Mouse (Mus musculus): ENCODE data around the gene Sfswap. TPM values are rescaled to one million over a fixed set of nuclear protein-coding genes. Genes with fewer than 3 reads are reported as not detected.
"Not testable (repeated sequence)": the region's sequence is repeated elsewhere in the genome, so short reads cannot be mapped to it uniquely, and the experiment has no call there.

Gene Sfswap
- total RNA-seq, 2 experiments from 2014 or later: 86.2 to 104 TPM

DNA sequence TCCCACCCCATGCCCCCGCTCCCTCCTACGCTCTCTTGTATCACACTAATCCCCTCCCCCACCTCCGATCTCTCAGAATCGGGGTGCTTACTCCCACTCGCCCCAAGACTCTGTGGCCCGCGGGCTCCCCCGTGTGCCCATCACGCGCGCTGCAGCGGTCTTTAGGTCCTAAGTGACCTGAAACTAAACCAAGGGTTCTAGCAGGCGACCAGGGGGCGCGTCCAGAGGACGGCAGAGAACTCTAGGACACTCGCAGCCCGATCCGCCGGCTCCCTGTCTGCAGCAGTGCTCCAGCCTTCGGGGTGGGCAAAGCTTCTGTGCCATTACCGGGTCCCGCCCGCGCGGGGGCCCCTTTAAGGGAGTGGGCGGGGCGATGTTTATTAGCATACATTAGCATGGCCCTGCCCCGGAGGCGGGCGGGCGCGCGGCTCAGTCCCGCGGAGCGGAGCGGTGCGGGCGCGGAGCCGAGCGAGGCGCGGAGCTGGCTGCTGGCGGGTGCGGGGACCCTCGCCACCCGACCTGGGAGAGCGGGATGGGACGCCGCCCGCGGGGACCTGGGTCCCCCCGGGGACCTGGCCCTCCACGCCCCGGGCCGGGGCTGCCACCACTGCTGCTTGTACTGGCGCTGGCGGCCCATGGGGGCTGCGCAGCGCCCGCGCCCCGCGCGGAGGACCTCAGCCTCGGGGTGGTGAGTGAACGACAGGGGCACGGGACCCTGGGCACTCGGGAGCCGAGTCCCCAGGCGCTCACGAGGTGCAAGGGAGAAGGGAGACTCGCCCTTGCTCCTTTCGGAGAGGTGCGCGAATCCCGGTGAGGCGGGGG is 83.0 kb downstream of the Sfswap start, which contains the start of gene Mmp17:
Gene Mmp17 (plus strand): TSS at position 409 of the 822 bp plus-strand sequence.
- DNase-seq (ENCODE audit: low spot score in 2 of 2): peak; percentile 90

DNA sequence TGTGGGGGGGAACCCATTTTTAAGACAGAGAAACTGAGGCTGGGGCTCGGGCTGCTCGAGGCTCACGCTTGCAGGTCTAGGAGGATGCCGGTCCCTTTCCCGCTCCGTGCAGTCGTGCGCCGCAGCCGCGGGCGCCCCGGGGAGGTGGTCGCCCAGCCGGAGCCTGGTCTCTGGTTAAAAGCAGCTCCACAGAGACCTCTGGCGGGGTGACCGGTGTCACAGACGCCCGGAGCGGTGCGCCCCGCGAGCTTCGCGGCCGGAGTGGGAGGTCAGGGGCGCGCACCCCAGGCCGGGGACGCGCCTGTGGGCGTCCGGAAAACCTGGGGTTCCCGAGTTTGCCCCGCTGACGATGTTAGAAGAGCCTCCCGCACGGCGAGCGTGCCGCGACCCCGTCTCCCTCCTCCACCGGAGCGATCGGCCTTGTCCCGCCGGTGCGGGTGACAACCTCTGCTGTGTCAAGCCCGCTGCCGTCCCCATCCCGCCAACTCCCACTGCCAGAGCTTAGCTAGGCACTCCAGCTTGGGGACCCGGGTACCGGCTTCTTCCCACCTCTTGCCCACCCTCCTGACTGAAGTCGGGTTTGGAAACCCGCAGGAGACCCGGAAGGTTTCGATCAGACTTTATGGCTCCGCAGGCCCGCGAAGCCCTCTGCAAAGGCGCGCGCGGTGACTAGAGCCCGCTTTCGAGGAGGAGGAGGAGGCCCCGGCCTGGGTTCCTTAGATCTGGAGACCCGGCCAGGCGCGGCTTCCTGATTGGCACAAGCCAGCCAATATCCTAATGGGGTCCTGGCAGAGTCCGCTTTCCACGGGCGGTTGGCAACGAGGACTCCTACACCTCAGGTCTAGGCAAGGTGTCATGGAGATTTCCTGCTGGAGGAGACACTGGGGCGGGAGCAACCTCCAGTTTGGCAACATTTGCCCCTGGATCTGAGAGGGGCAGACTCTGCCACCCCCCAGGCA is 83.8 kb downstream of the Sfswap start:
- DNase-seq (ENCODE audit: low spot score in 2 of 2): peak in 1 of 2 experiments; percentile 47

DNA sequence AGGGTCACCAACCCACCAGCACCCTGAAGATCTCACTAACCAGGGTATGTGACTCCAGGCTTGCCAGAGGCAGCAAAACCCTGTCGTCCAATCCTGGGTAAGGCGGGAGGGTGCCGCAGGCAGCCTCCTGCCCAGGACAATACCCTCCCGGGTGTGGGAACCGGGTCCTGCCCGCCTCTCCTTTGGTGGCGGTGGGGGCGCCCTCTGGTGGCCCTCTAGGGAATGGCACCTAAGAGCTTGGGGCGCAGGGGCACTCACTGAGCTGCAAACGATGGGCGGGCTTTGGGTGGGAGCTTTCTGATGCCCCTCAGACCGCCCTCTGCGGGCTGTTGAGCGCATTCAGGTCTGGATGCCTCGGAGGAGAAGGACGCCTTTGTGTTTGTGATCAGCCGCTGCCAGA is 85.0 kb downstream of the Sfswap start:
- DNase-seq (ENCODE audit: low spot score in 2 of 2): peak; percentile 87 to 88

- DNase-seq (ENCODE audit: low spot score in 2 of 2): no peak
Measured at GRCm38 (mm10) chr5:129586471-129586870, 85.5 kb downstream of the Sfswap start.

DNA sequence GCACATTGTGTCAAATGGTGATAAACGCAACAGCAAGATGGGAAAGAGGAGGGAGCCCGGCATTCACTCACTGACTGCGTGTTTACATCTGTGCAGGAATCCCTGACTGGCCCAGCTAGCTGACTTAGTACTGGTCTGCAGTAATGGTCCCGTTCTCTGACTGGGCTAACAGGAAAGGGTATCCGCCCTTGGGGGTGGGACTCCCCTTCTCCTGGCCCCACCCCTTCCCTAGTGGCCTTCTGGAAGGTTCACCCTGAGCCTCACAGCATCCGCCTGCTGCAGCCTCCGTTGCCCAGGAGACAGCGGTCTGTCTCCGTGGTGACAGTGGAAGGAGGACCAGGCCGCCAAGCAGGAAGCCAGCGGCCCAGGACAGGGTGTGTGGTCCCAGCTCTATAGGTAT is 89.9 kb downstream of the Sfswap start:
- DNase-seq (ENCODE audit: low spot score in 2 of 2): peak; percentile 42 to 55

GRCm38 (mm10) chr5:129594116-129595114 is 93.4 kb downstream of the Sfswap start:
- peak; percentile 89 to 94 for DNase-seq (ENCODE audit: low spot score in 2 of 2)

DNA sequence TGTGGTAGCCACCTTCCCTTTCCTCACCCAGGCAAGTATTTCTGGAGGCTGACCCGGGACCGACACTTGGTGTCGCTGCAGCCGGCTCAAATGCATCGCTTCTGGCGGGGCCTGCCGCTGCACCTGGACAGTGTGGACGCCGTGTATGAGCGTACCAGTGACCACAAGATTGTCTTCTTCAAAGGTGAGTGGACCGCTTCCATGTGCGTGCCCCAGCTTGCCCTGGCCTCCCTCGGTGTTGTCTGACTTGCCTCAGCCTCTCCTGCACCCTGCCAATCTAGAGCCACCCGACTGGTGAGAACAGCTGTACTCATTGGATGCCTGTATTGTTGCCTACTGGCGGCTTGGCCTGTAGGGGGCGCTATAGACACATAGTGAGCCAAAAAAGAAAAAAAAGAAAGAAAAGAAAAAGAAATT is 101.1 kb downstream of the Sfswap start:
- DNase-seq (ENCODE audit: low spot score in 2 of 2): peak in 1 of 2 experiments; percentile 43

GRCm38 (mm10) chr5:129607476-129607875 is 106.5 kb downstream of the Sfswap start:
- no peak for DNase-seq (ENCODE audit: low spot score in 2 of 2)

GRCm38 (mm10) chr5:129611060-129611459 is 110.0 kb downstream of the Sfswap start:
- DNase-seq (ENCODE audit: low spot score in 2 of 2): peak; percentile 81 to 83

GRCm38 (mm10) chr5:129620600-129620999 is 119.6 kb downstream of the Sfswap start:
- DNase-seq (ENCODE audit: low spot score in 2 of 2): not testable (repeated sequence)

Other genes with a start within 250 kb of the Sfswap start
- gene Mmp17, start 82.9 kb downstream of the Sfswap start, total RNA-seq (2021): 100 to 1,000 TPM in 1 of 2 experiments, 10 to 100 TPM in 1; 98.9 to 104 TPM
- 1 to 10 TPM; 6.2 to 7.2 TPM for gene Zfp11, start 168.9 kb downstream of the Sfswap start, total RNA-seq (2021)
- gene Sept14, start 207.3 kb downstream of the Sfswap start, total RNA-seq (2021): not detected
- gene Mrps17, start 214.3 kb downstream of the Sfswap start, total RNA-seq (2021): 10 to 100 TPM; 72.8 to 81.5 TPM
- 10 to 100 TPM; 77.7 to 81.8 TPM for gene Nipsnap2, start 223.8 kb downstream of the Sfswap start, total RNA-seq (2021)